Mouse (Mus musculus): Measurements from ENCODE around the gene Nxn.

Gene Nxn

DNA sequence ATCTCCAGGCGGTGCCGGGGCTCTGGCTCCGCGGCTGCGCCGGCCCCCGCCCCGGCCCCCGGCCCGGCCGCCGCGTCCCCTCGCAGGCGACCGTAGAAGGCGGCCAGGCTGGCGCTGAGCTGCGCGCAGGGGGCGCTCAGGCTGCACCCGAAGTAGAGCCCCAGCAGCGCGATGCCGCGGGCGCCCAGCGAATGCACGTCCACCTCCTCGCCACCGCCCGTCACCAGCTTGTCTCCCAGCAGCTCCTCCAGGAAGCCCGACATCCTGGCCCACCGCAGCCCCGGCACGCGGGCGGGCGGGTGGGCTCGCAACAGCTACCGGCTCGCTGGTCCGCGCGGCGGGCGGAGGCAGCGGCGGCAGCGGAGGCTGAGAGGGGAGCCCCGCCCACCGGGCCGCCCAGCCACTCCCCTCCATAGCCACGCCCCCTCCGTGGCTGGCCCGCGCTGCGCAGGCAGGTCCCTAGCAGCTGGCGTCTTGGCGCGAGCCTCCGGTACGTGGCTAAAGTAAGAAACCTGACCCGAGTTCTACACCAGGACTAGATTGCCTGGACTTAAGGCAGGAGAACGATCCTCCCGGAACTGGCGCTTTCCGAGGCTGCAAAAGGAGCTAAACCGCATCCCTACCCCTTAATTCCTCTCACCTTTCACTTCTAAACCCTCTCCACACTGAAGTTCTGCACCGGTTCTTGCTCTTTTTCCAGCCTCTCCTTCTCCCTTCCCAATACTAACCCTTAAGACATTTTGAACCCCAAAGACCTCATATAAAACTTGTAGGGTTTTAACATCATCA, at the start of gene Nxn:
Gene Nxn, minus strand, starts transcription at position 343 of the 789 bp plus-strand sequence.
- DNase-seq (ENCODE audit: low spot score in 2 of 2), result peak; percentile 84

DNA sequence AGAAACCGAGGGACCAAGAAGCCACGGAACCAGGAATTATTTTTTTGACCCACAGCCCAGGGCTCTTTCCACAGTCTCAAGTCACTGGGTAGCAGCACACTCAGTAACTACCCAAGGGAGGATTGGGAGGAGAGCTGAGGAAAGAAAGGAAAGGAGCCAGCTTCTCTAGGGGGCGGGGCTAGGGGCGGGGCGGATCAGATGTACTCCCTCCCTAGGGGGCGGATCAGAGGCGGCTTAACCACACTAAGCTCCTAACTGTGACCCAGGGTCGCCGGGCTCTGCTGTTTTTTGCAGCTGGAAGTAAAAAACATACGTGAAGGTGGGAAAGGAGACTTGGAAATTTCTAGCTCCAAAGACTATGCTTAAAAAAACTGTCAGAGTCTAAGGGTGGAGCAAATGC, 47.3 kb upstream of the Nxn start:
- no peak for DNase-seq (ENCODE audit: low spot score in 2 of 2)

- DNase-seq (ENCODE audit: low spot score in 2 of 2), result peak in 1 of 2 experiments; percentile 34
Measured at GRCm38 (mm10) chr11:76445459-76445858, 46.5 kb upstream of the Nxn start.

DNA sequence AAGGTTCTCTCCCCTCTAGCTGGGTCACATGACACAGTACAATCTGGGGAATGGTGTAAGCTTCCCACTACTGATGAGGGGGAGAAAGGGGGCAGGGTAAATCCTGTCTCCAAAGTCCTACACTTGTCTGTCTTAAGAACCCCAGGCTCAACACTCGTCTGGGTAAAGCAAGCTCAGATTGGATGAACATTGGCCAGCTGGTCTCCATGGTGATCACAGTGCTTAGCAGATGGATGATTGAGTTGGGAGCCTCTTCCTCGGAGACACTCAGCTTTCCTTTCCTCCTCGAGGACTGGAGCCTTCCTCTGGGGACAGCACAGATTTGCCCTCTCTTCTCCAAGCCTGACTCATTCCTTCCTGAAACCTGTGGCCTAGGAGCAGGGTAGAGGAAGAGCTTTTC, 40.7 kb upstream of the Nxn start:
- peak; percentile 70 to 87 for DNase-seq (ENCODE audit: low spot score in 2 of 2)

- peak in 1 of 2 experiments; percentile 61 for DNase-seq (ENCODE audit: low spot score in 2 of 2)
Measured at GRCm38 (mm10) chr11:76436864-76437437, 38.0 kb upstream of the Nxn start.

DNA sequence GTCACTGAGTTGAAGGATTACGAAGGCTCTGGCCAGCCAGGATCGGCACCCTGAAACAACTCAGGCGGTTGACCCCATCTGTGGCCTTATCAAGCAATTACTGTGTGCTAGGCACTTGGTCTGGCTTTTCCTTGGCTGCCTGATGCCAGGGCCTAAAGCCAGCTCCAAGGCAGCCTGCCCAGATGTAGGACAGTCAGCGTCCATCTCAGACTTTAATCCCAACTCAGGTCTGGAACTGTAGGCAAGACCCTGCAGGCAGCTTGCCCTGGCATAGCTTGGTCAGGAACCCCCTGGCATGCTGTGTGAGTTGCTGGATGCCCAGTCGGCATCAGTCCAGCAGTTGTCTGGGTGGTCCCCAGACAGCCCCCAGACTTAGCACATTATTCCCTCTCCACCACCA, 37.1 kb upstream of the Nxn start:
- DNase-seq (ENCODE audit: low spot score in 2 of 2), result peak in 1 of 2 experiments; percentile 60

DNA sequence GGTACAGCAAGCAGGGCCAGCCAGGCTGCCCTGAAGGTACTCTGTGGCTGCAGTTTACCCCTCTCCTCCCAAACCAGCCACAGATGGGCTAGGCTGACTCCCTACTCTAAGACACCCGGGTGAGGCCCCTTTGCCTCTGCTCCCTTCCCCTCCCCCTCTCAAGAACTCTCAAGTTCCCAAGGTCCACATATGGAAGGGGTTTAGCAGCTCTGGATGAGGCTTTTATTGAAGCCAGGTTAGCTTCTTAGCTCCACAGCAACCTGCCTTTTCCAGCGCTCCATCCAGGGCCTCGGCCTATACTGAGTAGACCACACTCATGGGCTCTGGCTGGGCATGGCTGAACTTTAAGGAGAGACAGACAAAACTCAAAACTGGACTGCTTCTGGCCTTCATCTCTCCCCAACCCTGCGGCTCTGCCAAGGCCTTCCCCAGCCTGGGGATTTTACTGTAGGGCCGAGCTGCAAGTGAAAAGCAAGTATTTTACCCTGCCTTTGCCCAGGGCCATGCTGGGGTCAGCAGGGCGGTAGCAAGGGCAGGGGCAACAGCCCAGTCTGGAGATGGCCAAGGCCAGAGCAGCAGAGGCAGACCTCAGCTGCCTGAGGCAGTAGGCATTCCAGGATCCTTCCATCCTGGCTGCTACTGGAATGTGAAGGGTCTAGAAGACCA, 31.2 kb upstream of the Nxn start:
- DNase-seq (ENCODE audit: low spot score in 2 of 2), result no peak

GRCm38 (mm10) chr11:76429556-76429955, 30.6 kb upstream of the Nxn start:
- peak in 1 of 2 experiments; percentile 62 for DNase-seq (ENCODE audit: low spot score in 2 of 2)

GRCm38 (mm10) chr11:76429046-76429445, 30.1 kb upstream of the Nxn start:
- DNase-seq (ENCODE audit: low spot score in 2 of 2), result no peak

- DNase-seq (ENCODE audit: low spot score in 2 of 2), result no peak
Measured at GRCm38 (mm10) chr11:76427781-76428180, 28.8 kb upstream of the Nxn start.

- DNase-seq (ENCODE audit: low spot score in 2 of 2), result no peak
Measured at GRCm38 (mm10) chr11:76425749-76426148, 26.8 kb upstream of the Nxn start.

DNA sequence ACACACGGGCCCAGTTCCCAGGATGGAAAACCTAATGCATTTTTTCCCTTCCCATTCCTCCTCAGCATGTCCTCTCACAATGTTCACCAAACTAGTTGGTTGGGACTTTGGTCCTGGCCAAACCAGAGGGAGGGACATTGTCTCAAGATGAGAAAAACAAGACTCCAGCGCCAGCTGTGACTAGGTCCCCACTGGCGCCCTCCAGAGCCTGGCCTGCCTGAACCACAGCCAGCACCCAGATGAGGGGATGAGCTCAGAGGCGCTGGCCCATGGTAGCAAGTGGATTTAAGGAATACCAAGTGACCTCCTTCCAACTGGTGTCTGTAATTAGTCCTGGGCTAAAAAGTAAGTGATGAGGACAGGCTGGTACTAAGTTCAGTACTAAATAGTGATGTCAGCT, 22.0 kb upstream of the Nxn start:
- no peak for DNase-seq (ENCODE audit: low spot score in 2 of 2)

- DNase-seq (ENCODE audit: low spot score in 2 of 2), result peak in 1 of 2 experiments; percentile 43
Measured at GRCm38 (mm10) chr11:76419179-76419578, 20.2 kb upstream of the Nxn start.

- peak; percentile 81 to 84 for DNase-seq (ENCODE audit: low spot score in 2 of 2)
Measured at GRCm38 (mm10) chr11:76418423-76418822, 19.5 kb upstream of the Nxn start.

DNA sequence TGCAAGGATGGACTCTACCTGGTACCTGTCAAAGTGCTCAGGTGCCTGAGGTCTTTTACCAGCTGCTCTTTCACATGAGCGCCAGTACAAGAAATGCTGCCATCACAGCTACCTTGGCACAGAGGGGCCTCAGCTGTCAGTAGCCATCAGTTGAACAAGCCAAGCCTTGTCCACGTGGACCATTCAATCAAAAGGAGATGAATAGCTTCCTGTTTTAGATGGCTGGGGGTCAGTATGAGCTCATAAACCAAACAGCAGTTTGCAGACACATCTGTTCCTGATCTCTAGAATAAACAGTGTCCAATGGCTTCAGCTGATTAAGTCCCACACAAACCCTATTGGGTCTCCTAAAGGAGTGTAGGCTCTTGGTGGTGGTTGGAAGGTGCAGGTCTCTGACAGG, 17.0 kb upstream of the Nxn start:
- DNase-seq (ENCODE audit: low spot score in 2 of 2), result no peak

- DNase-seq (ENCODE audit: low spot score in 2 of 2), result peak in 1 of 2 experiments; percentile 39
Measured at GRCm38 (mm10) chr11:76415001-76415400, 16.1 kb upstream of the Nxn start.

DNA sequence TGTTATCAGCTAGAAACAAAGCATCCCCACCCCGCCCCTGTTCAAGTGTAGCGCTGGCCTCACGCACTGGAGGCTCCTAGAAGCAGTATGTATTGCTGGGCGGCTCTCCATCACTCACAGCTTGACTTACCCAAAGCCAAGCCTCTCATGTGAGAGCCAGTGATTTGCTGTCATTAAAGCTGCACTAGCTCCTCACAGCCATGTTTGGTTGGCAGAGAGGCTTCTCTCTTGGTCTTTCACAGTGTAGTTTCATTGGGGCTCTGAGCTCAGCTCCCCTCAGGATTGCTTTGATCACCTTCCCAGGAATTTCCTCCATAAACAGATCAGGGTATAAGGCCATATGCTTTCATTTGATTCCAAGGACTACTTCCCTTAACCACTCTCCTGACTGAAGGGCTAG, 14.3 kb upstream of the Nxn start:
- DNase-seq (ENCODE audit: low spot score in 2 of 2), result peak in 1 of 2 experiments; percentile 48

GRCm38 (mm10) chr11:76410826-76411225, 11.9 kb upstream of the Nxn start:
- peak; percentile 73 to 76 for DNase-seq (ENCODE audit: low spot score in 2 of 2)

DNA sequence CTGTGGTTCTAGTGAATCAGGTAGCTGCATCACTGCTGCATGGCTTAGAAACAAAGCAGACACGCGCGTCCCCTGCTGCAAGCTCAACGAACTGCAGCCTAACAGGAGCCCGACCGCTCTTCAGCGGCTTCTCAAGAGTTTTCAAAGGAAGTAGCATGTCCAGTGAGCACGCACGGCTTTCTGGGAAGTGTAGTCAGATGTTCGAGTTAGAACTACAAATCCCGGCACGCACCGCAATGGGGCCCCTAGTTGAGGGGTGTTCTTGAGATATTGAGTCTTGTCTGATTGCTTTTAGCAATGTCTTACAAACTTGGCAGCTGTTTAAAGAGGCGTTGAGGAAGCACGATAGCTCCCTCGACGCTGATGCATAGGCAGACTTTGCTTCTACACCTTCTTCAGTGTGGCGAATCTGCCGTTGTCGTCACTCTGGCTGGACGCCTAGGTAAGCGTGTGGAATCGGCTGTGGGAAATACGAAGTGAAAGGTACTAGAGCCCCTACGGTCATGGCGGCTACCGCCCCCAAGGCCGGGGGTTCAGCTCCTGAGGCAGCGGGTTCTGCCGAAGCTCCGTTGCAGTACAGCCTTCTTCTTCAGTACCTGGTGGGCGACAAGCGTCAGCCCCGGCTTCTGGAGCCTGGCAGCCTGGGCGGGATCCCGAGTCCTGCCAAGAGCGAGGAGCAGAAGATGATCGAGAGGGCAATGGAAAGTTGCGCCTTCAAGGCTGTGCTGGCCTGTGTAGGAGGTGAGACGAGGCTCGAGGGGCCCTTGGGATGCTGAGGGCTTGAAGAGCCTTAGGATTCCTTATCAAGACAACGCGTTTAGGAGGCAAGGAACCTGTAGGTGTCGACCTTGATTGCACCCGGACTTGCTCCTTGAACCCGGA, 8.0 kb upstream of the Nxn start, which contains the start of gene Timm22:
Gene Timm22, plus strand, starts transcription at position 251 of the 882 bp plus-strand sequence.
- peak; percentile 97 to 98 for DNase-seq (ENCODE audit: low spot score in 2 of 2)

GRCm38 (mm10) chr11:76405626-76406264, 6.8 kb upstream of the Nxn start:
- DNase-seq (ENCODE audit: low spot score in 2 of 2), result no peak

GRCm38 (mm10) chr11:76405113-76405512, 6.2 kb upstream of the Nxn start:
- DNase-seq (ENCODE audit: low spot score in 2 of 2), result no peak

All from right cerebral cortex, postnatal 10 days (tissue).